Mouse (Mus musculus) heart, postnatal 4 days (tissue): ENCODE results near the gene Slitrk2. TPM values are rescaled to one million over a fixed set of nuclear protein-coding genes. Genes with fewer than 3 reads are reported as not detected.

Experiments used
- DNase-seq: peaks from one replicate; pipeline ENCODE4 v3.0.0; 2021
- total RNA-seq, 2 experiments: library from RNA; stranded (reverse); gene quantifications; 2 replicates each; pipeline ENCODE4 v1.2.3; 2021

Gene Slitrk2
- total RNA-seq: under 1 TPM; 0.47 to 0.69 TPM

DNA sequence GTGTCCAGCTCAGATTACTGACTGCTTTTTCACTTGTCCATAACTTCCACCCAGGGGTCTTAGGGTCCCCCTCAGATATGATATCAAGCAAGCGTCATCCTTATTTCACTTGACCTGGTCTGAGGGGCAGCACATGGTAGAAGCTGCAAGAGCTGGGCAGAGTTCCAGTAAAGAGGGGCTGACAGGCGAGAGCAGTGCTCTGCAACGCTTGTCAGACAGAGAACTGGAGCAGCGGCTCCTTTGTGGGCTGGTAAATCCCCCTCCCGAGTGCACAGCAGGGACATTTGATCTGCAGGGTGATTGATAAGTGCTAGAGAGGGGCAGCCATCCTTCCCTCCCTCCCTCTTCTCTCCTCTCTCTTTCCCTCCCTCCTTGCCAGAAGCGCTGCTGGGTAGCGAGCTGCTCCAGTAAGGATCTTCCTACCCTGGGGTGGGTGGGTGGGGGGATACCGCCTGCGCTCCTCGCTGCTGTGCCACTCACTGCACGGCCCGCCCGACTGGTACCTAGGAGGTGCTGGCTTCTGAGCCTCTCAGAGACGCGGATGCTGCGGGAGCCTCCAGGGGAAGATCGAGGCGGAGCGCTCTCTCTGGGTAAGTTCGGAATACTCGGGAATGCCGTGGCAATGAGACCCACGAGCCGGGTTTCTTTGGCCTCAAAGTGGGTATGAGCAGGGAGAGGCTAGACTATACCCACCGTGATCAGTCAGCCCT, at the start of gene Slitrk2:
Gene Slitrk2, plus strand, starts transcription at position 408 of the 710 bp plus-strand sequence.
- DNase-seq: no peak

DNA sequence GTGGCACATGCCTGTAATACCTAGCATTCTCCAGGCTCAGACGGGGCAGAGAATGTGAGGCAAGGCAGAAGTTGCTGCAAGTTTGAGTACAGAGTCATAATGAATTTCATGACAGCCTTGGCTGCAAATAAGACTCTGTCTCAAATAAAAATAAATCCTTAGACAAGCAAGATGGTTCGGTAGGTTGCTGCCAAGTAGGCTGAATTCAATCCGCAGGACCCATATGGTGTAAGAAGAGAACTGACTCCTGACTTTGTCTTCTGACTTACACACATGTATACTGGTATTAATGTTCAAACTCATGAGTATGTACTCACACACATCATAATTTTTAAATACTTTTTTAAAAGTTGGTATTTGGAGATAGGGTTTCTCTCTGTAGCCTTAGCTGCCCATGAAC, 43.6 kb upstream of the Slitrk2 start:
- no peak for DNase-seq

DNA sequence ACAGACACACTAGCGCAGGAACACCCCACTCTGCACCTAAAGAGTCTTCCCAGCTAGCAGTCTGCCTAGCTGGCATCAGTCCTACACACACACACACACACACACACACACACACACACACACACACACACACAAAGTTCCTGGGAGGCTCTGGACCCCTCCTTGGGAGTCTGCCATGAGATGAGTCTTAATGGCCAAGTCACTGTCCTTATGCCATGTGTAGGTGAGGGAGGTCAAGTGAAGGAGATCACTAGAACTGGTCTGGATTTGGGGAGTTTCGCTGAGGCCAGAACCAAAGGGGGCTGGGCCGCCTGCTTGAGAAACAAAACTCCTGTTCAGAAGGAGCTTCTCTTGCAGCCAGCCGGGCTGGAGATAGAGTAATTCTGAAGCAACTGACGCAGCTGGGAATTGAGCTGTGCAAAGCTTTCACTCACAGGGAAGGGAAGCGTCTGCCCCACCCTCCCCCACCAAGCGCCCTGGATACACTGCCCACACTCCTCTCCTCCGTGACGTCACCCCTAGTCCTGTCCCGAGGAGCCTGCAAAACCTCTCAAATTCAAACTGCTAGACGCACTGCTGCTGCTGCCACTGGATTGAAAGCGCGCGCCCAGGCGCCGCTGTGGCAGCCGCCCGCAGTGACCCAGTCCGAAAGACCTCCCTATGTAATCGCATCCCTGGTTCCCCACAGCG, 3.5 kb downstream of the Slitrk2 start:
- peak; percentile 37 for DNase-seq

DNA sequence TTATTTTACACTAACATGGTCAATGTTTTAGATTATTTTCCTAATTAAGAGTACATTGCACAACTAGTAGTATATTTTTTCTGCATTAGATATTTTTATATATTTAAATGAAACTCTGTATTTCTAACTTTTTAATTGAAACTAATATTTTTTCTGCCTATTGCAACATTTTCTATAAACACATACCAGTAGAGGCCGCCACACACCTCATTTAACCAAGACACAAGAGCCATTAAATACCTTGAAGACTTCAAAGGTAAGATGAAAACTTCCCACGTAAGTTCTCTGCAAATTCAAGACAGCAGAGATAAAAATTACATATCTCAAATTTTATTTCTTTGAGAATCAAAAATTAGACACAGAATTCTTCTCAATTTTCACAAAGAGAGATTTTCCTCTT, 8.2 kb downstream of the Slitrk2 start:
- DNase-seq: peak; percentile 12

DNA sequence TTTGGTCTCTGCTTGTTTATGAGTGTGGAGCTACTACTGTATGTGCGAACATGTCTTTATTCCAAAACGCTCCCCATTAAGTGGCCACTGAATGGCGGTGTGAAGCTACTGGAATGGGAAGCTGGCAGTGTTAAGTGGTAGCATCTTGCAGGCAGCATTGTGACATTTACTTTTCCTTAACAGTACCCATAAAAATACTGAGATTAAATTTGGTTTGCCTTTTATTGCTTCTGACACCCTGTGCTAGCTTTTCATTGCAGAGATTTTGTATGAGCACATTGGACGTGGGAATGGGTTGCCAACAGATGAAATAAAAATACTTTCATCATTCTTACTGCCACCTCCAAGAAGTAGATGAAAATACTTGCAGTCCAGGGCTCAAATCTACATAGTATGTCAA, 27.8 kb downstream of the Slitrk2 start:
- no peak for DNase-seq

DNA sequence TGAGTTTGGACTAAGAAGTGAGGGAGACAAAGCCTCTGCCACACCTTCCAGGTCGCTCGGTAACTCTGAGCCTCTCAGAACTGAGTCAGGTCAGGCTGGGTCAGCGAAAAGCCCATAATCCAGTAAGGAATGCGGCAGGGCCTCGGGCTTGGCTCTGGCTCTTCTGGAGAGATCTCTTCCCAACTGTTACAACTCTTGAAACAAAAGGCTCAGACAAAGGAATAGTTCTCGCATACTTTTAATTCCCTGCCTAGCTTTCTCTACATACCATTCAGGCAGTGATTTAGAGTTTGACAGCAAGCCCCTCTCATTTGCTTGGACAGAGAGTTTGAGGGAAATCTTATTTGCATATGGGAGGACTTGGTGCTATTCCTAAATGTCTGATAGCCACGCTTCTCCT, 29.5 kb downstream of the Slitrk2 start:
- no peak for DNase-seq
